Mouse (Mus musculus): ENCODE data around the gene Xxylt1.

DNA sequence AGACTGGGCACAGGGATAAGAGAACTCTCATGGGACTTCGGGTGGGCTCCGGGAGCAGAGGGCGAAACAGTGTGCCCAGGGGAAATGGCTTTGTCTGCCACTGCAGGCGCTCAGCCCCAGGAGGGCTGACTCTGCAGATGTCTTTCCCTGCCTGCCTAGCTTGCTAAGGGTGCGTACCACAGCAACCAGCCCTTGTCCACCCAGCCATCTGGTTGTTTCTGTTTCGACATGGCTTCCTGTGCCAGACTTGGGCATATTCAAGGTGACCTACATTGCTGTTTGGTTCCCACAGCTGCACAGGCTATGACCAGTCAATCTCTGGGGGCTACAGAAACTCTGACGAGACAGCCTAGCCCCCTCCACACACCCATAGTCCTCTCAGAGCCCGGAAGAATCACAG, 118.7 kb downstream of the Xxylt1 start:
- TF ChIP-seq CTCF (IDR thresholded peaks at IDR 0.05; ENCODE audit: low read depth, low read length) (no peak), POLR2A (IDR thresholded peaks at IDR 0.05; ENCODE audit: borderline replicate concordance, low read depth, low read length) (no peak)
